ENCODE assay signal across 9 mouse cellular contexts in the genomic region with DNA sequence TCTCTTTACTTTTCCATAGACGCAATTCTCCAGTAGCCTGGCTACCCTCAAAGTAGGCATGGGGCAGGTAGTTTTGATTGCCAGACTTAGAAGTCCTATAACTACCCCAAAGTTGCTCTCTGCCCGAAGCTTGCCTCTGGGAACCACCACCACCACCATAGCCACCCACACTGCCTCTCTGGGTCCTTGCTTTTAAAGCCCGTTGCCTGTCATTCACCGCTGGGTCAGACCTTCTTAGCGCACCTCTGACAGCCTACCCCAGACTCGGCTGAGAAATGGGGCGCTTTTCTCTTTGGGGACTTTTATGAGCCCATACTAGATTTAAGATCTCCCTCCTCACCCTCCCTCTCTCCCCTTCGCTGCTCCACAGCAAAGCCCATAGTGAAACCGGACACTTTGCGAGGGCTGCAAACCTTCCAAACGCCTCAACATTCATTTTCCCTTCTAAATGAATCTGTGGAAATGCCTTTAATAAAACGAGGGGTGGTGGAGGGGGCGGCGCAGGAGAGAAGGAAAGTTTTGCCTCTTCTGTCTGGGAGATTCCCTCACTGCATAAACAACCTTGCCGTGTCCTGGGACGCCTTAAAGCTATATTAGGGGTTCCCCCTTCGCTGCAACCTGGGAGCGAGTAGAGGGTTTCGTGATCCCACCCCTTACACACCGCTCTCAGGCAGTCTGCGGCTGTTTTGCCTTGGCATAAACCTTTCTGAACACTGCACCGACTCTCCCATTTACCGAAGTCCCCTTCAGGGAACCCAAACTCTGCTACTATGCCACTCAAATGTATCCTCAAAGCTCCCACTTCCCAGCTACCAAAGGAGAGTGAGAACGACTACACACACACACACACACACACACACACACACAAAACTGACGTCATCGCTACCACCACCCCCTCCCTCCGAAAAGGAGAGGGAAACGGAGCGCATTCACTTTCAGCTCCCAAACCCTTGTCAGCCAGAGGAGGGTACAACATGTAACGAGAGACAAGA. TPM values are rescaled to one million over a fixed set of nuclear protein-coding genes. Genes with fewer than 3 reads are reported as not detected.
DNase-seq lines count a peak whose midpoint lies in the region; ATAC-seq and TF ChIP-seq lines count a peak whose summit lies in the region.
"Had no signal": no experiment of that assay in that cellular context is flagged by ENCODE, and none has a peak within 500 bp of the region (broad histone marks: within the 10 kb centered on the region; RNA-seq: fewer than 3 reads in every experiment).

No protein-coding gene starts in this region.

- peaks cover 5% of the 10 kb centered on the region for H3K27me3 ChIP-seq in midbrain, postnatal 0 days (ENCODE audit: insufficient read depth, low read length)
- H3K27me3 ChIP-seq in thymus, adult 2 months (ENCODE audit: control insufficient read depth, insufficient read depth, low read length), result no peaks in the 10 kb centered on the region
- H3K27me3 ChIP-seq: CH12.LX had no signal

- peak overlapping the region; percentile 67 for H3K4me2 ChIP-seq in midbrain, postnatal 0 days (ENCODE audit: low read depth, low read length, poor library complexity, severe bottlenecking)

- H3K9me3 ChIP-seq in midbrain, postnatal 0 days (ENCODE audit: low read length), result no peaks in the 10 kb centered on the region

- ATAC-seq in midbrain, postnatal 0 days (ENCODE audit: low FRiP score), result peak; percentile 67

- WGBS in midbrain, postnatal 0 days, result under 1% methylated on average over 30 of the region's 30 CpGs
- WGBS in thymus, adult 2 months, result 2% methylated on average over 30 of the region's 30 CpGs

- peak overlapping the region; percentile 64 for H3K4me3 ChIP-seq in midbrain, postnatal 0 days (ENCODE audit: low read depth, low read length)
- H3K4me3 ChIP-seq in thymus, adult 2 months (ENCODE audit: control insufficient read depth, insufficient read depth, low read length), result no peak overlapping the region

- no peak for TF ChIP-seq CTCF in midbrain, postnatal 0 days (IDR thresholded peaks at IDR 0.05)
- TF ChIP-seq CTCF in thymus, adult 2 months (IDR thresholded peaks at IDR 0.05; ENCODE audit: borderline replicate concordance, control insufficient read depth, extremely low read depth, insufficient read depth, low read length, poor library complexity), result no peak

- DNase-seq in left cerebral cortex, postnatal 10 days (ENCODE audit: extremely low spot score in 1 of 2, low spot score in 2 of 2), result peak; percentile 14 to 32
- DNase-seq in left cerebral cortex, adult 11 months (ENCODE audit: low spot score), result no peak
- DNase-seq in embryo, embryonic 11 days, result peak; percentile 75
- peak; percentile 22 for DNase-seq in heart, adult 8-10 months (ENCODE audit: low spot score)
- DNase-seq in kidney, adult 11 months, result peak; percentile 43
- DNase-seq in liver, result peak; percentile 12
- peak; percentile 63 for DNase-seq in midbrain, postnatal 0 days (ENCODE audit: low spot score)
- DNase-seq in thymus, adult 2 months, result no peak

- H3K27ac ChIP-seq in midbrain, postnatal 0 days (ENCODE audit: low read depth, low read length), result no peak overlapping the region
- H3K27ac ChIP-seq in thymus, adult 2 months (ENCODE audit: control insufficient read depth, insufficient read depth, low read length), result no peak overlapping the region

- H3K36me3 ChIP-seq in midbrain, postnatal 0 days (ENCODE audit: insufficient read depth, low read length), result no peaks in the 10 kb centered on the region
- H3K36me3 ChIP-seq in thymus, adult 2 months (ENCODE audit: control insufficient read depth, insufficient read depth, low read length), result no peaks in the 10 kb centered on the region

- H3K9ac ChIP-seq in midbrain, postnatal 0 days (replicated peaks; ENCODE audit: low read length, poor library complexity, severe bottlenecking), result peak overlapping the region; percentile 50

- TF ChIP-seq POLR2A in thymus, adult 2 months (IDR thresholded peaks at IDR 0.05; ENCODE audit: control insufficient read depth, extremely low read depth, insufficient read depth, low read length, poor library complexity), result no peak

- intact Hi-C loops in left cerebral cortex, postnatal 10 days (cut with DNase I), result loop anchor here (5.0 to 10.0 kb wide), 2 partner anchors 372 to 459 kb away; no protein-coding TSS in a partner anchor

- H3K4me1 ChIP-seq in midbrain, postnatal 0 days (ENCODE audit: insufficient read depth, low read length), result no peaks in the 10 kb centered on the region; the same call in 1 of the 2 replicates
- no peaks in the 10 kb centered on the region for H3K4me1 ChIP-seq in thymus, adult 2 months (replicated peaks; ENCODE audit: control insufficient read depth, insufficient read depth, low read length)

RNA-seq across cellular contexts. Expression of a gene that starts 1.7 kb away (rescaled TPM):
- total RNA-seq in left cerebral cortex, postnatal 10 days (2021), result under 1 TPM; 0.32 TPM
- total RNA-seq in heart, adult 8-10 months (2022), result under 1 TPM; 0.34 to 0.62 (median 0.41) TPM
- total RNA-seq in midbrain, postnatal 0 days (2014; rRNA removed), result 3.7 and 4.4 TPM in 2 replicates
- 0.57 and 0.65 TPM in 2 replicates for polyA plus RNA-seq in midbrain, postnatal 0 days (2015; fragmentation: Nextera tagmentation; extraction: Ambion mirVana)
- 0.15 and 0.22 TPM in 2 replicates for polyA plus RNA-seq in thymus, adult 2 months (2012; rRNA removed)
- total RNA-seq: CH12.LX had no signal

Comparison
In these comparisons a context has a peak if more than half of its experiments do, and no peak if none do; other contexts are left out.
1. DNase-seq: peak in left cerebral cortex, postnatal 10 days (2 of 2), embryo, embryonic 11 days (single experiment), heart, adult 8-10 months (single experiment), kidney, adult 11 months (single experiment), liver (single experiment) and midbrain, postnatal 0 days (single experiment); none in left cerebral cortex, adult 11 months (single experiment) and thymus, adult 2 months (single experiment).